Mouse (Mus musculus) erythroblast, embryonic 14.5 days (primary cell): ENCODE measurements around the gene Smc3.

Experiments used
- GATA1 ChIP-seq: IDR thresholded peaks from 2 replicates; pipeline ENCODE4 v1.6.1; 2012; ENCODE audit warnings: low read length, inconsistent platforms, mixed read lengths
- TAL1 ChIP-seq: IDR thresholded peaks from 3 replicates; pipeline ENCODE4 v1.6.1; 2012; ENCODE audit warnings: low read length, inconsistent platforms, mixed read lengths

- TF ChIP-seq TAL1: no peak
- TF ChIP-seq GATA1: no peak
These were observed 68.6 kb downstream of the Smc3 start for GRCm38 (mm10) chr19:53668821-53669220.
